Mouse (Mus musculus) left cerebral cortex, postnatal 36 days (tissue): ENCODE data around the gene Mrps16. TPM values are rescaled to one million over a fixed set of nuclear protein-coding genes. Genes with fewer than 3 reads are reported as not detected.

ENCODE experiments used
- DNase-seq, 2 experiments: peaks; one replicate each; pipeline ENCODE4 v3.0.0; 2021 to 2022; ENCODE audit warnings: low spot score in 2 of 2, mixed read lengths in 1 of 2
- intact Hi-C: fragments of 180-260 bp; cut with DNase I; formaldehyde crosslinking; loops from one replicate; pipeline ENCODE4 v1.15.1; 2025
- total RNA-seq, 2 experiments: library from RNA; stranded (reverse); gene quantifications; 2 replicates each; pipeline ENCODE4 v1.2.3; 2021

Mrps16 gene
- 10 to 100 TPM; 31.7 to 31.9 TPM for total RNA-seq

- intact Hi-C loops, result loop anchor here (10.0 kb wide), 2 partner anchors 151 to 271 kb away; partner anchors contain the start of genes Ppp3cb and Synpo2l
- peak; percentile 94 to 95 for DNase-seq
Measured at GRCm38 (mm10) chr14:20393205-20393913, at the start of gene Mrps16. Mrps16 (minus strand) TSS chr14:20393634.

GRCm38 (mm10) chr14:20442252-20442651, 48.8 kb upstream of the Mrps16 start:
- intact Hi-C loops, result no loop called here

GRCm38 (mm10) chr14:20436976-20437375, 43.5 kb upstream of the Mrps16 start:
- intact Hi-C loops, result no loop called here
- no peak for DNase-seq

More at GRCm38 (mm10) chr14:20442252-20442651, 48.8 kb upstream of the Mrps16 start:
- no peak for DNase-seq

GRCm38 (mm10) chr14:20432420-20432819, 39.0 kb upstream of the Mrps16 start:
- intact Hi-C loops, result no loop called here
- peak; percentile 10 to 11 for DNase-seq

GRCm38 (mm10) chr14:20431726-20432125, 38.3 kb upstream of the Mrps16 start:
- intact Hi-C loops, result no loop called here
- DNase-seq, result no peak

GRCm38 (mm10) chr14:20429833-20430232, 36.4 kb upstream of the Mrps16 start:
- DNase-seq, result no peak
- intact Hi-C loops, result no loop called here

GRCm38 (mm10) chr14:20428593-20428992, 35.2 kb upstream of the Mrps16 start:
- no peak for DNase-seq
- intact Hi-C loops, result no loop called here

GRCm38 (mm10) chr14:20423046-20423445, 29.6 kb upstream of the Mrps16 start:
- no peak for DNase-seq
- intact Hi-C loops, result no loop called here

- no peak for DNase-seq
Measured at GRCm38 (mm10) chr14:20422257-20422656, 28.8 kb upstream of the Mrps16 start.

GRCm38 (mm10) chr14:20400071-20400470, 6.6 kb upstream of the Mrps16 start:
- DNase-seq, result no peak
- intact Hi-C loops, result no loop called here

More at GRCm38 (mm10) chr14:20422257-20422656, 28.8 kb upstream of the Mrps16 start:
- intact Hi-C loops, result no loop called here

GRCm38 (mm10) chr14:20398864-20399263, 5.4 kb upstream of the Mrps16 start:
- intact Hi-C loops, result loop anchor here (10.0 kb wide), 2 partner anchors 146 to 266 kb away; partner anchors contain the start of genes Ppp3cb and Synpo2l
- no peak for DNase-seq

GRCm38 (mm10) chr14:20397220-20397619, 3.8 kb upstream of the Mrps16 start:
- no peak for DNase-seq
- intact Hi-C loops, result loop anchor here (10.0 kb wide), 2 partner anchors 148 to 268 kb away; partner anchors contain the start of genes Ppp3cb and Synpo2l

GRCm38 (mm10) chr14:20392326-20392725, 1.1 kb downstream of the Mrps16 start:
- intact Hi-C loops, result loop anchor here (10.0 kb wide), 2 partner anchors 152 to 272 kb away; partner anchors contain the start of genes Ppp3cb and Synpo2l

GRCm38 (mm10) chr14:20389446-20390079, 3.9 kb downstream of the Mrps16 start:
- DNase-seq, result no peak
- intact Hi-C loops, result loop anchor here (10.0 kb wide), 2 partner anchors 155 to 275 kb away; partner anchors contain the start of genes Ppp3cb and Synpo2l

More at GRCm38 (mm10) chr14:20392326-20392725, 1.1 kb downstream of the Mrps16 start:
- DNase-seq, result no peak

- peak; percentile 93 to 94 for DNase-seq
- intact Hi-C loops, result no loop called here
Measured at GRCm38 (mm10) chr14:20388441-20389129, 4.8 kb downstream of the Mrps16 start, which contains the start of gene Dnajc9. Dnajc9 (minus strand) TSS chr14:20388910.

GRCm38 (mm10) chr14:20379753-20380430, 13.5 kb downstream of the Mrps16 start:
- no peak for DNase-seq
- intact Hi-C loops, result no loop called here

- no peak for DNase-seq
- intact Hi-C loops, result no loop called here
Measured at GRCm38 (mm10) chr14:20379087-20379640, 14.3 kb downstream of the Mrps16 start.

- intact Hi-C loops, result no loop called here
- no peak for DNase-seq
Measured at GRCm38 (mm10) chr14:20378313-20379061, 14.9 kb downstream of the Mrps16 start.
